Mouse (Mus musculus) kidney, postnatal 0 days (tissue): Measurements from ENCODE around the gene Slamf9. TPM values are rescaled to one million over a fixed set of nuclear protein-coding genes. Genes with fewer than 3 reads are reported as not detected.
A peak's percentile ranks its signal among the peaks of the same experiment; 100 is the strongest.

Experiments
- ATAC-seq: fragments of 200-750 bp; cut with Nextera tagmentation; replicated peaks from 2 replicates; pipeline ENCODE4 v1.8.0; 2017; ENCODE audit warnings: low read depth, moderate number of reproducible peaks, moderate TSS enrichment, moderate library complexity; ENCODE audit not compliant: low FRiP score
- DNase-seq: peaks from one replicate; pipeline ENCODE4 v3.0.0-alpha.2; 2016; ENCODE audit warnings: low spot score
- H3K27ac ChIP-seq: fragments of 300-500 bp; sonication (generic); 2 replicates; pipeline ENCODE4 v1.5.1; 2014; ENCODE audit warnings: mild to moderate bottlenecking
- H3K27me3 ChIP-seq: fragments of 300-500 bp; sonication (generic); 2 replicates; pipeline ENCODE4 v1.6.1; 2014; ENCODE audit warnings: low read length, mixed read lengths; ENCODE audit not compliant: insufficient read depth
- H3K36me3 ChIP-seq: fragments of 300-500 bp; sonication (generic); 2 replicates; pipeline ENCODE4 v1.6.1; 2014; ENCODE audit warnings: low read length, mixed read lengths; ENCODE audit not compliant: insufficient read depth
- H3K4me1 ChIP-seq: fragments of 300-500 bp; sonication (generic); replicated peaks from 2 replicates; pipeline ENCODE4 v1.6.1; 2014; ENCODE audit warnings: antibody characterized with exemption, low read length, mixed read lengths; ENCODE audit not compliant: insufficient read depth
- H3K4me2 ChIP-seq: fragments of 300-500 bp; sonication (generic); 2 replicates; pipeline ENCODE4 v1.6.1; 2014; ENCODE audit warnings: mild to moderate bottlenecking, low read length, moderate library complexity, mixed read lengths
- H3K4me3 ChIP-seq: fragments of 300-500 bp; sonication (generic); replicated peaks from 2 replicates; pipeline ENCODE4 v1.5.1; 2014; ENCODE audit warnings: low read depth, low read length
- H3K9ac ChIP-seq: fragments of 300-500 bp; sonication (generic); 2 replicates; pipeline ENCODE4 v1.6.1; 2014; ENCODE audit warnings: low read depth, low read length
- H3K9me3 ChIP-seq: fragments of 300-500 bp; sonication (generic); replicated peaks from 2 replicates; pipeline ENCODE4 v1.6.1; 2016; ENCODE audit warnings: low read length, inconsistent platforms, mixed read lengths
- CTCF ChIP-seq: IDR thresholded peaks from 2 replicates; pipeline ENCODE4 v1.5.1; 2016; ENCODE audit warnings: antibody characterized with exemption, low read depth, mild to moderate bottlenecking, moderate library complexity
- WGBS: fragments of 180-500 bp; shearing (Covaris S2); extraction: QIAGEN DNeasy Blood & Tissue Kit; methylation state at CpG from one replicate; pipeline ENCODE4 v1.1.7; 2014; 5-methylcytosine and 5-hydroxymethylcytosine counted together
- polyA plus RNA-seq: library from polyadenylated mRNA; unstranded; fragments of >200 nt; fragmentation: Nextera tagmentation; extraction: Ambion mirVana; gene quantifications from 2 replicates; pipeline ENCODE4 v1.2.1, GENCODE M21; 2015

Slamf9 gene
- polyA plus RNA-seq, 1 experiment from 2014 or later = 2.3 TPM

GRCm38 (mm10) chr1:172500451-172501370 is 25.6 kb downstream of the Slamf9 start:
- H3K27ac ChIP-seq = peak overlapping the region; percentile 79
- peaks cover 28% of the 10 kb centered on the region for H3K4me1 ChIP-seq
- peak overlapping the region; percentile 71 for H3K4me2 ChIP-seq
- TF ChIP-seq CTCF = no peak
- H3K9ac ChIP-seq = peak overlapping the region; percentile 67
- H3K4me3 ChIP-seq = peak overlapping the region; percentile 57
- H3K9me3 ChIP-seq = no peaks in the 10 kb centered on the region
- no peaks in the 10 kb centered on the region for H3K27me3 ChIP-seq
- peaks cover 11% of the 10 kb centered on the region for H3K36me3 ChIP-seq
- peak; percentile 64 for DNase-seq
- ATAC-seq = peak; percentile 47
- 1% methylated on average over 56 of the region's 56 CpGs for WGBS

DNA sequence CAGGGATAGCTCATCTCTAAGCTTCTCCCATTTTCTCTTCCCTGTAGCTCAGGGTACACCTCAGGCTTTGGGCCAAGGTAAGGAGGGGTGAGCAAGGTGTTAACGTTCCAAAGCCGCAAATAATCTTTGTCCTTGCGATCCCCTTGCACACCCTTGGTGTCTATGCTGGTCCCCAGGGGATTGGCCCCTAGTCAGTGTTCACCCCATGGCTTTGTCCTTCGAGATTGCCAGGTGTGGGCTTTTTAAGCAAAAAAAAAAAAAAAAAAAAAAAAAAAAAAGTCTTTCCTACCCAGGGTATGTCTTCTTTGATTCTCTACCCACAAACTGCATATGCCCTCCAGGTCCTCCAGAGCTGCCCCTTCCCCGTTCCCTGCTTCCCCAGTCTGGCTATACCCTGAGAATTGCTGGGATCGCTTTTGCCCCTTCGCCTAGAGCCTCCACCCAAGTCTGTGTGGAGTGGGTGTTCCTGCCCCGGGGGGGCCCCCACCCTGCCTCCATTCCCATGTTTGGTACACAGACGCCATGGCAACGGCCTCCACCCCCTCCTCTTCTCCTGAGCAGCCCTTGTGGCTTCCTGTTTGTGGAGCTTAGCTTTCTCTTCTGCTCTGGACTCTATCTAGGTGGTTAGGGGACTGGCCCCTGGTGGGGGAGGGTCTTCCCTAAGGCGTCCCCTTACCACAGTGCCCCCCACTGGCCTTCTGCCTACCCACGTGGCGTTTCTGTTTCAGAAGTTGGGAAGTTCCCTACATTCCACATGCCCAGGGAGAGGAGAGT is 26.4 kb downstream of the Slamf9 start:
- Histone ChIP-seq H3K4me2 (peak overlapping the region; percentile 71), H3K27ac (peak overlapping the region; percentile 79), H3K27me3 (no peaks in the 10 kb centered on the region), H3K9me3 (no peaks in the 10 kb centered on the region), H3K9ac (peak overlapping the region; percentile 67), H3K4me3 (peak overlapping the region; percentile 57), H3K36me3 (peaks cover 19% of the 10 kb centered on the region), H3K4me1 (peaks cover 28% of the 10 kb centered on the region)
- DNase-seq (peak; percentile 79), ATAC-seq (peak; percentile 5; the same call in 1 of the 2 replicates)
- 31% methylated on average over 13 of the region's 13 CpGs for WGBS
- TF ChIP-seq CTCF = peak; percentile 42

DNA sequence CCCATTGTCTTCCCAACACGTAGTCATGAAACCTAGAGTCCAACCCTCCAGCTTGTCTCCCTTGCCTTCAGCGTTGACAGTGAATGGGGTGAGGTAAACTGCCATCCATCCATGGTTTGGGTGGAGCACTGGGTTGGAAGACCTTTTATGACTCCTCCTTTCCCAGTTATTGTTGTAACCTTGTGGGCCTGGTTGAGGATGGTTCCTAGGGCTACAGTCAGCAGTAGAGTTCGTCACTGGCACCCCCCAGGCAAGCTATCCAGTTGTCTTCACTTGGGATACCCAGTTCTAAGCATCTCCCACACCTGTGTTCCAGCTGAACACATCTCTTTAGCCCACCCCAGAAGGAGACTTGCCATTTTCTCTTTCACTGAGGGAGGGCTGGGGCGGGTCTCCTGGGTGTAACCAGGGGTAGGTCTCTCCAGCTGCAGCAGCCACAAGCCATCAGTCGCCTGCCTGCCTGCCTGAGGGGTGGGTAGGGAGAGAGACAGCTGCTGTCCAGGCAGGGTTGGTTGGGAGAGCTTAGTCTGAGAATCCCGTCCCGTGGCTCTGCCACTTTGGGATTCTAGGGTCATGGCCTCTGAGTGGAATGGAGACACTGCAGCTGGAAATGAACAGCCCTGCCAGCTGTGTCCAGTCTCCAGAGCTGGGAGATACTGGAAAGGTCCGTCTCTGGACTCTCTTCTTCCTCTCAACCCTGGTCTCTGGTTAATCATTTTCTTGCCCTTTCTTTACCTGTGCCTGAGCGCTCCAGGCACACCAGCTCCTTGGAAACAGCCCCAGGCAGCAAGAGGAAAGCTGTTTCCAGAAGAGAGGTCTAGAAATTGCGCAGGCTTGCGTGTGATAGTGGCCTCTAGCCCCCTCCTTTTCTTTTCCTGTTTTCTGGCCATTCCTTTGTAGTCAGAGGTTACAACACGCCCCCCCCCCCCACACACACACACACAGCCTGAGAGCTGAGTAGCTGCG is 27.3 kb downstream of the Slamf9 start:
- Histone ChIP-seq H3K4me2 (peak overlapping the region; percentile 71), H3K9ac (peak overlapping the region; percentile 39), H3K27ac (peak overlapping the region; percentile 79), H3K4me1 (peaks cover 28% of the 10 kb centered on the region), H3K36me3 (peaks cover 21% of the 10 kb centered on the region), H3K4me3 (peak overlapping the region; percentile 57), H3K27me3 (no peaks in the 10 kb centered on the region), H3K9me3 (no peaks in the 10 kb centered on the region)
- no peak; the same call in 1 of the 2 replicates for TF ChIP-seq CTCF
- peak; percentile 33 for ATAC-seq
- DNase-seq = peak; percentile 74
- 20% methylated on average over 12 of the region's 13 CpGs for WGBS

DNA sequence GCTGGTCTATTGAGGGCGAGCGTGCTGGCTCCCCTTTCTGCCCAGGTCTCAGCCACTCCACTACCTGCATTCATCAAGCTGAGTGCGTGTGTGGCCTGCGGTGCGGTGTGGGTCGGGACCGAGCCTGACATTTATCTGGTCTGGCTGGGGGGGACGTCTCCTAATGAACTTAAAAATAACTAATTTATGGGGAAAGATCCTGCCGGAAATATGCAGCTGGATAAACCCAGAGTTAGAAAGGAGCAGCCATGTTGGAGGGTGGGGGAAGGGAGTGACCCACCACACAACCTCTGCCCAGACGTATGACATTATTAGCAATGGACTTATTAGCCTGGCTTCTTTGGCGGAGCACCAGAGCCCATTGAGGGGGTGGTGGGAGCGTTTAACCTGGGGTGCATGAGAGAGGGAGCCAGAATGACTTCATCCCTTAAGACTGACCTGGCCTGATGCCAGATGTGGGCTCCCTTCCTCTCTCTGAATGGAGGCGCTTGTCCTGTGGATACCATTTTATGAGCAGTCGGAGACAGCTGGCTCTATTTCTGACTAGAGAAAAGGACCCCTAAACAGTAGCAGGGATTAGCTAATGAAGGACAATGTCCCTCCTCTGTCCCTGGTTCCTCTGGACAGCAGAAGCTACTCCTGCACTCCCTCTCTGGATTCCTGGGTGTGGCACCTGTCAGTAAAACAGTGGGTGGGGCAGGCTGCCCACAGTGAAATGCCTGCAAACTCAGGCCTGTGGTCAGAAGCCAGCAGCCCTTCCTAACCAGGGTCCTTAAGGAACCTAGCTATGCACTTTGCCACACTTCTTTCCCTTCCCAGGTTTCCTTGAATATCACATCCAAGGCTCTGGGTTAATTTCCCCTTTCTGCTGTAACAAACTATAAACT is 28.2 kb downstream of the Slamf9 start:
- Histone ChIP-seq H3K27me3 (no peaks in the 10 kb centered on the region), H3K36me3 (peaks cover 21% of the 10 kb centered on the region), H3K9ac (peak overlapping the region; percentile 39), H3K9me3 (no peaks in the 10 kb centered on the region), H3K27ac (peak overlapping the region; percentile 79), H3K4me2 (peak overlapping the region; percentile 71), H3K4me3 (peak overlapping the region; percentile 57), H3K4me1 (peaks cover 28% of the 10 kb centered on the region)
- no peak for TF ChIP-seq CTCF
- WGBS = 17% methylated on average over 14 of the region's 14 CpGs
- no peak for ATAC-seq
- DNase-seq = peak; percentile 71

- Histone ChIP-seq H3K9ac (no peak overlapping the region), H3K9me3 (no peaks in the 10 kb centered on the region), H3K4me3 (no peak overlapping the region), H3K36me3 (peaks cover 20% of the 10 kb centered on the region), H3K27me3 (no peaks in the 10 kb centered on the region), H3K27ac (no peak overlapping the region), H3K4me1 (peaks cover 24% of the 10 kb centered on the region), H3K4me2 (no peak overlapping the region)
- TF ChIP-seq CTCF = no peak
- 81% methylated on average over 8 of the region's 8 CpGs for WGBS
- DNase-seq (no peak), ATAC-seq (no peak)
These were observed 29.6 kb downstream of the Slamf9 start for GRCm38 (mm10) chr1:172504756-172505155.
